Mouse (Mus musculus) hindbrain, embryonic 13.5 days (tissue): ENCODE measurements around the gene Nhs. TPM values are rescaled to one million over a fixed set of nuclear protein-coding genes. Genes with fewer than 3 reads are reported as not detected.

ENCODE experiments used
- ATAC-seq: fragments of 200-750 bp; cut with Nextera tagmentation; 2 replicates; pipeline ENCODE4 v1.8.0; 2017; ENCODE audit warnings: moderate TSS enrichment; ENCODE audit not compliant: low FRiP score
- H3K27ac ChIP-seq: fragments of 300-500 bp; sonication (generic); 2 replicates; pipeline ENCODE4 v1.5.1; 2015; ENCODE audit warnings: inconsistent platforms, mild to moderate bottlenecking, moderate library complexity
- H3K27me3 ChIP-seq: fragments of 300-500 bp; sonication (generic); 2 replicates; pipeline ENCODE4 v1.6.1; 2015; ENCODE audit warnings: mild to moderate bottlenecking, inconsistent platforms
- H3K36me3 ChIP-seq: fragments of 300-500 bp; sonication (generic); 2 replicates; pipeline ENCODE4 v1.6.1; 2015; ENCODE audit warnings: mild to moderate bottlenecking, inconsistent platforms
- H3K4me1 ChIP-seq: fragments of 300-500 bp; sonication (generic); replicated peaks from 2 replicates; pipeline ENCODE4 v1.6.1; 2015; ENCODE audit warnings: inconsistent platforms
- H3K4me2 ChIP-seq: fragments of 300-500 bp; sonication (generic); 2 replicates; pipeline ENCODE4 v1.6.1; 2015; ENCODE audit warnings: inconsistent platforms, mild to moderate bottlenecking, moderate library complexity
- H3K4me3 ChIP-seq: fragments of 300-500 bp; sonication (generic); 2 replicates; pipeline ENCODE4 v1.5.1; 2015; ENCODE audit warnings: mild to moderate bottlenecking, inconsistent platforms
- H3K9ac ChIP-seq: fragments of 300-500 bp; sonication (generic); 2 replicates; pipeline ENCODE4 v1.6.1; 2015; ENCODE audit warnings: mild to moderate bottlenecking, inconsistent platforms
- H3K9me3 ChIP-seq: fragments of 300-500 bp; sonication (generic); 2 replicates; pipeline ENCODE4 v1.6.1; 2016; ENCODE audit warnings: inconsistent platforms
- WGBS: fragments of 180-500 bp; shearing (Covaris S2); methylation state at CpG from one replicate; pipeline ENCODE4 v1.1.7; 2015; 5-methylcytosine and 5-hydroxymethylcytosine counted together
- polyA plus RNA-seq: library from polyadenylated mRNA; unstranded; fragments of >200 nt; fragmentation: Nextera tagmentation; extraction: Ambion mirVana; gene quantifications from 2 replicates; pipeline ENCODE4 v1.2.1, GENCODE M21; 2015

Nhs gene
- 2.5 and 2.9 TPM in 2 replicates for polyA plus RNA-seq

DNA sequence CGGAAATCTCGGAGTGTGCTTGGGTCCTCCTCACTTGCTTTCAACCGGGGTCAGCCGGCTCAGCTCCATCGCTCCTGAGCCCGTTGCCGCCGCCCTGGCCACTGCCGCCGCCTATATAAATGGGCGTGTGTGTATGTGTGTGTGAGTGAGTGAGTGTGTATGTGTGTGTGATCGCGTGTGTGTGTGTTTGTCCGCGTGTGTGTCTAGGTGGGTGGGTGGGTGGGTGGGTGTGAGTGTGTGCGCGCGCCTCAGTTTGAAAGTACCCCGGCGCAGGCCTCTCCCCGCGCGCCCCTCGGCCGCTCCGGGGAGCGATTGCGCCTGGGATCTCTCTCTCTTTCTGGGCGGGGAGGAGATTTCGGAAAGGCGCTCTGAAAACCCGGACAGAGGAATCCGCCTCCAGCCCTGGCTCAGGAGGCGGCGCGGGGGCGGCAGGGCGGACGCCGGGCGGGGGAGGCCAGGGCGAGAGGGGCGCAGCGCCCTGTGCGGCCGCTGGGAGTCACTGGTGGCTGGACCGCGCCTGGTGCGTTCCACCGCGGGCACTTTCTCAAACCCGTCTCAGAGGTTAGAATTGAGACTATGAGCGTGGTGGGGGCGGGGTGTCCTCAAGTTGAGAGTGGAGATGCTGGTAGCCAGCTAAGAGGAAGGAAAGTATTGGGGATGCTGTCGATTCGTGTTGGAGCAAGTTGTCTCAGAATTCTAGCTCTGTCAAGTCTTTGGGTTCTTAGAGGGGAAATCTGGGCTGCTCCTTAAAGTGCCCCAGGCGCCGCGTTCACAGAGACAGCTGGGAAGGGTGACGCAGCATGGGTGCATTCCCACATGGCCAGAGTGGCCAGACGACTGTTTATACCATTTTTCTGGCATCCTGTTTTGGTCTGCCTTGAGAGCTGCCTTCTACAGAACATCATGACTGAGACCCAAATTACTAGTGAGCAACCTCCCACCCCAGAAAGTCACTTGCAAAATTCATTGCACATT is at the start of gene Nhs:
TSS of gene Nhs (minus strand) at position 94 of the 975 bp plus-strand sequence.
- H3K36me3 ChIP-seq, result no peaks in the 10 kb centered on the region
- H3K27ac ChIP-seq, result peak within 1 kb of the TSS; percentile 75
- peaks cover 14% of the 10 kb centered on the region for H3K4me1 ChIP-seq
- H3K27me3 ChIP-seq, result peaks cover 50% of the 10 kb centered on the region; the same call in 1 of the 2 replicates
- H3K4me3 ChIP-seq, result peak within 1 kb of the TSS; percentile 59
- no peaks in the 10 kb centered on the region for H3K9me3 ChIP-seq
- peak; percentile 90 for ATAC-seq
- WGBS, result 12% methylated on average over 57 of the region's 61 CpGs
- peak within 1 kb of the TSS; percentile 81 for H3K9ac ChIP-seq
- H3K4me2 ChIP-seq, result peak within 1 kb of the TSS; percentile 71

DNA sequence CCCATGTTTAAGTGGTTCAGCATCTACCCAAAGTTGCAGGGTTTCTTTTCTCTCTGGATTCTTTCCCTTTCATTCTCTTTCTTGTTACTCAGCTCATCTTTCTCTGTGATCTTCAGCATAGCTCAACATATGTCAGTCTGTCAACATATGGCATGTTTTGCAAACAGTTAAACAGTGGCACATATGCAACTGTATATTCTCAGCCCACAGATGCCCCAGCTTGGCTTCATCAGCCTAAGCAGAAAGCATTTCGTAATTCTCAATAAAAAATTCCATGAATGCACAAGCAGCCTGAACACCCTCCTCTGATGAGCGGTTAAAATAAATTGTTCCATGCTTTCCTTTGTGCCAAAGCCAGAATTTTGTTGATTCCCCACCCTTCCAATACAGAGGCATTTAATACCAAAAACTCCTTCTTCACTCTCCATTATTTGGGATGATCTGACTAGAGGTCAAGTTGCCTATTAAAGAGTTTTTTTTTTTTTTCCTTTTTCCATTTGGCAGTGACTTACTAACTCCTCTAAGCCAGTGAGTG is 46.9 kb upstream of the Nhs start:
- Histone ChIP-seq H3K4me1 (no peaks in the 10 kb centered on the region), H3K9ac (no peak overlapping the region), H3K4me2 (no peak overlapping the region), H3K4me3 (no peak overlapping the region), H3K27ac (no peak overlapping the region), H3K36me3 (no peaks in the 10 kb centered on the region), H3K27me3 (0 out of 2 replicates have a peak, but pooled peaks cover 8% of the 10 kb centered on the region), H3K9me3 (no peaks in the 10 kb centered on the region)
- no peak for ATAC-seq
- 90% methylated on average over 2 of the region's 2 CpGs for whole genome bisulfite sequencing

DNA sequence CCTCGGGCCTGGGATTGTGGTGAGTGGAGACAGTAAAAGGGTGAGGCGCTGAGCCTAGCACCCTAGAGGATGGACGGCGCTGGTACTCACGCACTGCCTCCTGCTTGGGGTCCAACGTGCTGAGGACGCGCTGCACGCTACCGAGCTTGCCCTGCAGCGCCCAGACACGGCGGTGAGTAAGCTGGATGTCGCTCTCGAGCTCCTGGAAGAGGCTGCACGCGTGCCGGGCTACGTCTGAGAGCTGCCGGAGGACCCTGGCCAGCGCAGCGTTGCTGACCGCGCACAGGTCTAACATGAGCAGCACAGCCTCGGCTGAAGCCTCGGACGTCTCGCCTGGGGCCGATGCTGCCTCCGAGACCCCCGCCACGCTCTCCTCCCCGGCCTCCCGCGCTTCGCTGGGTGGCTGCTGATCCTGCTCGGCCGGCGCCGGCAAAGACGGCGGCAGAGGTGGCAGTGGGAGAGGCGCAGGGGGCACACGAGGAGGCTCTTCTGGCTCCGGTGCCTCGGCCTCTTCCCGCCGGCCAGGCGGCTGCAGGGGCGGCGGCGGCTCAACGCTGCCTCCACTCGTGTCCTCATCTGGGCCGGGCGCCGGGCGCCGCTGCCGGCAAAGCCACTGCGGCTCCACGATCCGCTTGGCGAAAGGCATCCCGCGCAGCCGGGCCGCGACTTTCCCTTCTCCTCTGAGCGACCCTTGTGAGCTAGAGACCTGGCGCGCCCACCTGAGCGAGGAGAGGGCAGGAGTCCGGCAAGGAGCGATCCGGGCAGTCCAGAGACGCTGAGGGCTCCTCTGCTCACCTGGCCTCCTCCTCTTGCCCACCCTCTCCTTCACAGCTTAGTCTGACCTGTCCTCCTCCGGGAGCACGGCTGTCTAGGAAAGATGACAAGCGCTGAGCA is 540 bp downstream of the Nhs start:
- Histone ChIP-seq H3K36me3 (no peaks in the 10 kb centered on the region), H3K27ac (peak overlapping the region; percentile 75), H3K27me3 (peaks cover 58% of the 10 kb centered on the region; the same call in 1 of the 2 replicates), H3K4me1 (peaks cover 14% of the 10 kb centered on the region), H3K9me3 (no peaks in the 10 kb centered on the region), H3K9ac (peak overlapping the region; percentile 81), H3K4me3 (peak overlapping the region; percentile 59), H3K4me2 (peak overlapping the region; percentile 71)
- 22% methylated on average over 48 of the region's 80 CpGs for WGBS
- peak; percentile 79 for ATAC-seq

DNA sequence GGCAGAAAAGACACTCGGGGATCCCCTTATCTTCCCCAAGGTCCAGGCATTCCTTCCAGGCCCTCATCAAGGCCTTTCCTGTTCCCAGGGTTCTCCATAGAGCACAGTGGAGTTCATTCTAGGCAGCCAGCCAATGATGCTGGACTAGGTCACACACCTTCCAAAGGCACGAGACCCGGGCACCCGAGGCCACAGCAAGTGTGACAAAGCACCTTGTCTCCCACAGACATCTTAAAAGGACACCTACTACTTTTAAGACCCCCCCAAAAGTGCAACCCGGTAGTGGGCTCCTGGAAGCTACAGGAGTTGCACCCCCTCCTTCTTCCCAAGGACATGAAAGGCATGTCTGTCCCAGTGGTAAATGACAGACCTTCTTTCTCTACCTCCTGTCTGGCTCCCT is 1.4 kb downstream of the Nhs start:
- WGBS, result 51% methylated on average over 5 of the region's 5 CpGs
- Histone ChIP-seq H3K4me3 (peak overlapping the region; percentile 59), H3K27me3 (peaks cover 54% of the 10 kb centered on the region; the same call in 1 of the 2 replicates), H3K36me3 (no peaks in the 10 kb centered on the region), H3K9me3 (no peaks in the 10 kb centered on the region), H3K4me2 (peak overlapping the region; percentile 71), H3K4me1 (peaks cover 14% of the 10 kb centered on the region), H3K27ac (peak overlapping the region; percentile 75; the same call in 1 of the 2 replicates), H3K9ac (peak overlapping the region; percentile 81)
- no peak for ATAC-seq

DNA sequence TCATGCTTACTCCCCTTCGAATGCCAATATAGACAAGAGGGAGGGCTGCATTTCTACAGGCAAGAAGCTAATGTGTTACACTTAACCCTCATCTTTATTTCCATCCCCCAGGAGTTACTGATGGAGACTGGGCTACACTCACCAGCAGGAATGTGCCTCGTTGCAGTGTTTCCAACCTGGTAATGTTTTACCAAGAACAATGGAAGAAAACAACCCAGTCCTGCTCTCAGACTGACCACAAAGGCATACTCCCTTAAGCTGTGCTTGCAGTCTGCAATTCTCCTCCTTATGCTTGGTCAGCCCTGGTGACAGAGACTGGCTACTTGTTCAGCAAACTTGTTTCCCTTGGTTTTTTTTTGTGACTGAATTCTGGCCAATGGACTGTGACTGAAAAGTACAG is 21.7 kb downstream of the Nhs start:
- 48% methylated on average over 2 of the region's 2 CpGs for WGBS
- H3K27me3 ChIP-seq, result peaks cover 46% of the 10 kb centered on the region
- no peaks in the 10 kb centered on the region for H3K4me1 ChIP-seq
- no peak for ATAC-seq
- H3K27ac ChIP-seq, result no peak overlapping the region
- H3K9me3 ChIP-seq, result no peaks in the 10 kb centered on the region
- H3K9ac ChIP-seq, result no peak overlapping the region
- H3K36me3 ChIP-seq, result no peaks in the 10 kb centered on the region
- no peak overlapping the region for H3K4me3 ChIP-seq
- no peak overlapping the region for H3K4me2 ChIP-seq

DNA sequence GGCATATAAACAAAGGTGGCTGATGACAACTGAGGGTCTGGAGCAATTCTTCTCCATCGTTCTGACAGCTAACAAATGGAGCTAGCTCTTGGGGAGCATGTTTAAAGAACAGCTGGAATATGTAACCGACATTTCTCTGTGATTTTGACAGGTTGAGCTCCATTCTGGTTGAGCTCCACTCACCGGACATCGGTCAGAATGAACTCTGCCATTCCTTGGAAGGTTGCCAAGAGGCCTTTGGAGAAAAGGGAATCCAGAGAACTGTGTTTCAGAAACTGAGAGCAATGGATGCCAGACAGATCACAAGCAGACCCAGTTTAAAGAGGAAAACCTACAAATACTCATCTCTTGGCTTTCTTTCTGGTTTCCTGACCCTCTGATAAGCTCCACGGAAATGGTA is 46.3 kb downstream of the Nhs start:
- no peaks in the 10 kb centered on the region for H3K36me3 ChIP-seq
- ATAC-seq, result no peak
- H3K27ac ChIP-seq, result no peak overlapping the region
- WGBS, result 64% methylated on average over 5 of the region's 5 CpGs
- H3K4me3 ChIP-seq, result no peak overlapping the region
- peaks cover 33% of the 10 kb centered on the region for H3K27me3 ChIP-seq
- H3K9ac ChIP-seq, result no peak overlapping the region
- no peaks in the 10 kb centered on the region for H3K4me1 ChIP-seq
- no peaks in the 10 kb centered on the region for H3K9me3 ChIP-seq
- H3K4me2 ChIP-seq, result no peak overlapping the region

DNA sequence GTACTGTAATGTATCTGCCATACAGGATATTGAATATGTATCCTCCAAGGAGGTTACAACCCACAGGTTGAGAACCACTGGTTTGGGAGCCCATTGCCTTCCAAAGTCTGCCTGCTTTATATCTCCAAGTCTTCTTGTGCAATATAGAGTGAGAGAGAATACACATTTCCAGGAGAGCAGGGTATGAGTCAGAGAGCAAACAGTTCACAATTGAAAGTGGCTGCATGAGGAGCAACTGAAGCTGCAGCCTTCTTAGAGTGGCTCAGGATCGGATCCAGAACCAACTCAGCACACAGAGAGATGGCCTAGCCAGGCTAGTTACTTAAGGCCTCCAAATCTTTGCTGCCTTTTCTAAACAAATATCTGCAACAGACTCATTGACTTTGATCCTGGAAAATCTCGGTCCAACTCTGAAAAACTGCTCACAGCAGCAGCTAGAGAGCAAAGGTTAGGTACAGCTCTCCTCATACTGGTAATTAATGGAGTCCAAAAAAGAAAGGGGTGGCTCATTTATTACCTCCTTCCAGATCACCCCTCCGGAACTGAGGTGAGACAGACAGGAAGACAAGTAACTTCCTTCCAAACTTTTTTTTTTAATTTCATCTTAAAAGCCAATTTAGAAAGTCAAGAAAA is 56.6 kb downstream of the Nhs start:
- Histone ChIP-seq H3K4me3 (no peak overlapping the region), H3K4me1 (no peaks in the 10 kb centered on the region), H3K27me3 (peaks cover 24% of the 10 kb centered on the region; the same call in 1 of the 2 replicates), H3K27ac (no peak overlapping the region), H3K4me2 (no peak overlapping the region), H3K9ac (no peak overlapping the region), H3K36me3 (no peaks in the 10 kb centered on the region), H3K9me3 (no peaks in the 10 kb centered on the region)
- WGBS, result 77% methylated on average over 3 of the region's 3 CpGs
- ATAC-seq, result no peak

DNA sequence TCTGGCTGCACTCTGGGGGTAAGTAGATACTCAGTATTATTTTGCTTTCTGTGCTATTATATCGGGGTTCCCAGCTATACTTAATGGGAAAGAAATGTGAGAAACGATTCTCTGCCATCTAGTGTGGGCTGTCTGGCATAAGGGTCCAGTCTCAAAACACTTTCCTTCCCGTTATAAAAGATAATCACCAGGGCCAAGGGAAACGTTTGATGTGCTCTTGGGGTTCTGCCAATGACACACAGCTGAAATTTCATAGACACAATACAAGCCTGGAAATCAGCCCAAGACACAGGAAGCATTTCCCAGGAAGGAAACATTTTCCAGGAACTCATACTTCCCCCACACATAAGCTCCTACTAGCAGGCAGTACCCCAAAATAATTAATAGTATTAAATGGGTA is 61.2 kb downstream of the Nhs start:
- H3K4me2 ChIP-seq, result no peak overlapping the region
- WGBS, result 50% methylated on average over 4 of the region's 4 CpGs
- no peak overlapping the region for H3K4me3 ChIP-seq
- H3K9me3 ChIP-seq, result no peaks in the 10 kb centered on the region
- ATAC-seq, result no peak
- no peaks in the 10 kb centered on the region for H3K36me3 ChIP-seq
- H3K4me1 ChIP-seq, result no peaks in the 10 kb centered on the region
- H3K27me3 ChIP-seq, result peaks cover 30% of the 10 kb centered on the region
- no peak overlapping the region for H3K27ac ChIP-seq
- H3K9ac ChIP-seq, result no peak overlapping the region

DNA sequence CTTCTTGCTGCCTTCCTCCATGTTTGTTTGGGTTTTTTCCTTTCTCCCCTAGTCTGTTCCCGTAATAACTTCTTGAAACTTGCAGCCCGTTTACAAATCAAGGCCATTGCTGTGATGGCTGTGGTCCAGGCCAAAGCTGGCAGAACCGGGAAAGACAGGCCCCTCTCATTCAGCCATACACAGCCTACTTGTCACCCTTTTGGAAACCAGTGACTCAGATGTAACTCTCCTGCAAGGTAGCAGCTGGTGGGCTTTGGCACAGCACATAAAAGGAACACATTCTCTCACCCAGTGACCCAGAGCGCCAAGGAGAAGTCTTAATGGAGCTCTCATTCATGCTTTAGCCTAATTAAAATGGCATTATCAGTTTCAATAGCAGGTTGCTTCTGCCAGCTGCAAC is 72.2 kb downstream of the Nhs start:
- Histone ChIP-seq H3K36me3 (no peaks in the 10 kb centered on the region), H3K4me1 (no peaks in the 10 kb centered on the region), H3K4me2 (no peak overlapping the region), H3K4me3 (no peak overlapping the region), H3K9me3 (no peaks in the 10 kb centered on the region), H3K27me3 (peaks cover 43% of the 10 kb centered on the region), H3K9ac (no peak overlapping the region), H3K27ac (no peak overlapping the region)
- 49% methylated on average over 4 of the region's 4 CpGs for whole genome bisulfite sequencing
- peak; percentile 85 for ATAC-seq

DNA sequence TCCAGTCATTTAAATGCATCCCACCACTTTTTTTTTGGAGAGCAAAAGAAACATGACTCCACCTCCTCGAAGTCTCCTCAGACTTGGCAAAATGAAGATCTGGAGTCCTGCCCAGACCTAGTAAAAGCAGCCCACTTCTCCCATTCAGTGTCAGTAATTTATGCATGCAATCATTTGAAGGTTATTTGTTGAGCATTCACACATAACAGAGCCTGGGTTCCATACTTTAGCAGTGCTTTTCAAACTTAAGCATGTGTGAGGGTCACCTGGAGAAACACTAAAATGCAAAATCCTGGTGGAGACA is 73.7 kb downstream of the Nhs start:
- Histone ChIP-seq H3K4me1 (no peaks in the 10 kb centered on the region), H3K9ac (no peak overlapping the region), H3K4me2 (no peak overlapping the region), H3K4me3 (no peak overlapping the region), H3K27me3 (peaks cover 48% of the 10 kb centered on the region; the same call in 1 of the 2 replicates), H3K36me3 (no peaks in the 10 kb centered on the region), H3K27ac (no peak overlapping the region), H3K9me3 (no peaks in the 10 kb centered on the region)
- 64% methylated on average over 1 of the region's 1 CpGs for WGBS
- ATAC-seq, result no peak

DNA sequence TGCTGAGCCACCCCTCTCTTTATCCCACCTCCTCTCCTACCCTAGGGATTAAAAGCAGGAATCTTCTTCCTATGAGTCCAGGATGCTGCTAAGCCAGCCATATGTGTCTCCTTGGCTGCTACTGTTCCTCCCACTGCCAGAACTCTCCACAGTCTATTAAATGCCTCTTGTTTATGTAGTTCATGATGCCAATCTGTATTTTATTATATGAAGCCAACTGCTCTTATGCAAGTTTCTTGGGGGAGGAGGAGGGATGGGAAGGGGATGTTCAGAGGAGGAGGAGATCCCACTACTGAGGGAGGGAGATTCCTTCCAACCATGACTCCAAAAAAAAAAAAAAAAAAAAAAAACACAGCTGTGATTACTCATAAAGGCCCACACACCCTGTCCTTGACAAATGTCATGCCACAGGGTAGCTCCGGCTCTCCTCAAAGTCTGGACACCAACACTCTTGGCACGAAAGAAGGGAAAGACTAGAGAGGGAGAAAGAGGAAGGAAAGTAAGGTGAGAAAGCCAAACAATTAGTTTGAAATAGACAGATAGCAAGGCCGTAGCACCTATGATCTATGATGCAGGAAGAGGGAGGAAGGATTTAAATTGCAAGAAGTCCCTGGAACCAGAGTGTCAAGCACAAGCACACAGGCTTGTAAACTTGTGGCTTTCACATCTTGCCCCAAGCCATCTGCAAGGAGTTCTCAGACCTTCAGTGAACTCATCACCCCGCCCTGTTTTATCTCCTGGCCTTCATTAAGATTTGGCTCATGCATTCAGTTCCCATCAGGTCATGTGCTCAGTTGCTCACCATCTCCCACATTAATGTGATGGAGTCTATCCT is 74.3 kb downstream of the Nhs start:
- 94% methylated on average over 4 of the region's 4 CpGs for WGBS
- Histone ChIP-seq H3K27ac (no peak overlapping the region), H3K9me3 (no peaks in the 10 kb centered on the region), H3K27me3 (peaks cover 49% of the 10 kb centered on the region; the same call in 1 of the 2 replicates), H3K36me3 (no peaks in the 10 kb centered on the region), H3K4me1 (no peaks in the 10 kb centered on the region), H3K4me3 (no peak overlapping the region), H3K4me2 (no peak overlapping the region), H3K9ac (no peak overlapping the region)
- no peak for ATAC-seq
